Mouse (Mus musculus) liver, postnatal 0 days (tissue): ENCODE measurements around the gene Crb2. TPM values are rescaled to one million over a fixed set of nuclear protein-coding genes. Genes with fewer than 3 reads are reported as not detected.

ENCODE experiments used
- ATAC-seq: fragments of 200-750 bp; cut with Nextera tagmentation; 2 replicates; pipeline ENCODE4 v1.8.0; 2017; ENCODE audit warnings: mild to moderate bottlenecking, moderate library complexity
- DNase-seq: peaks from one replicate; pipeline ENCODE4 v3.0.0-alpha.2; 2016
- H3K27ac ChIP-seq: fragments of 300-500 bp; sonication (generic); 2 replicates; pipeline ENCODE4 v1.5.1; 2014; ENCODE audit warnings: antibody characterized with exemption, moderate library complexity, mild to moderate bottlenecking, low read depth
- H3K27me3 ChIP-seq: fragments of 300-500 bp; sonication (generic); 2 replicates; pipeline ENCODE4 v1.6.1; 2014; ENCODE audit warnings: low read length, control low read depth, mixed read lengths; ENCODE audit not compliant: insufficient read depth
- H3K36me3 ChIP-seq: fragments of 300-500 bp; sonication (generic); replicated peaks from 2 replicates; pipeline ENCODE4 v1.6.1; 2014; ENCODE audit warnings: mild to moderate bottlenecking, control low read depth, low read length, moderate library complexity, mixed read lengths; ENCODE audit not compliant: insufficient read depth
- H3K4me1 ChIP-seq: fragments of 300-500 bp; sonication (generic); 2 replicates; pipeline ENCODE4 v1.6.1; 2014; ENCODE audit warnings: antibody characterized with exemption, mild to moderate bottlenecking, control low read depth; ENCODE audit not compliant: insufficient read depth
- H3K4me2 ChIP-seq: fragments of 300-500 bp; sonication (generic); 2 replicates; pipeline ENCODE4 v1.6.1; 2014; ENCODE audit warnings: low read depth, mild to moderate bottlenecking, low read length, moderate library complexity, mixed read lengths
- H3K4me3 ChIP-seq: fragments of 300-500 bp; sonication (generic); 2 replicates; pipeline ENCODE4 v1.5.1; 2014; ENCODE audit warnings: low read depth, low read length
- H3K9ac ChIP-seq: fragments of 300-500 bp; sonication (generic); replicated peaks from 2 replicates; pipeline ENCODE4 v1.6.1; 2014; ENCODE audit warnings: mild to moderate bottlenecking, moderate library complexity
- H3K9me3 ChIP-seq: fragments of 300-500 bp; sonication (generic); 2 replicates; pipeline ENCODE4 v1.6.1; 2016; ENCODE audit warnings: mild to moderate bottlenecking, control low read depth, low read length, mixed read lengths
- CTCF ChIP-seq: sonication (generic); IDR thresholded peaks from 2 replicates; pipeline ENCODE4 v1.5.1; 2016; ENCODE audit warnings: antibody characterized with exemption, low read depth
- EP300 ChIP-seq: IDR thresholded peaks from 2 replicates; pipeline ENCODE4 v1.6.1; 2016; ENCODE audit warnings: antibody characterized with exemption, low read depth, mild to moderate bottlenecking
- WGBS: fragments of 180-500 bp; shearing (Covaris S2); extraction: QIAGEN DNeasy Blood & Tissue Kit; methylation state at CpG from one replicate; pipeline ENCODE4 v1.1.7; 2014; ENCODE audit not compliant: insufficient replicate concordance; 5-methylcytosine and 5-hydroxymethylcytosine counted together
- polyA plus RNA-seq: library from polyadenylated mRNA; unstranded; fragments of >200 nt; fragmentation: Nextera tagmentation; extraction: Ambion mirVana; gene quantifications from 2 replicates; pipeline ENCODE4 v1.2.1, GENCODE M21; 2015

Crb2 gene
- polyA plus RNA-seq, 1 experiment from 2014 or later, result 0.16 TPM

GRCm38 (mm10) chr2:37796021-37796420 lies 20.0 kb downstream of the Crb2 start:
- Histone ChIP-seq H3K4me3 (no peak overlapping the region), H3K4me1 (no peaks in the 10 kb centered on the region), H3K27ac (no peak overlapping the region), H3K9ac (no peak overlapping the region), H3K36me3 (no peaks in the 10 kb centered on the region), H3K27me3 (peaks cover 19% of the 10 kb centered on the region), H3K4me2 (no peak overlapping the region), H3K9me3 (no peaks in the 10 kb centered on the region)
- TF ChIP-seq EP300, result no peak
- no peak for TF ChIP-seq CTCF
- ATAC-seq, result no peak
- DNase-seq, result no peak
- WGBS, result 42% methylated on average over 1 of the region's 1 CpGs

- 73% methylated on average over 4 of the region's 4 CpGs for WGBS
- Histone ChIP-seq H3K9ac (no peak overlapping the region), H3K4me2 (no peak overlapping the region), H3K9me3 (no peaks in the 10 kb centered on the region), H3K4me3 (no peak overlapping the region), H3K27ac (no peak overlapping the region), H3K27me3 (peaks cover 19% of the 10 kb centered on the region), H3K36me3 (0 out of 2 replicates have a peak, but pooled peaks cover 2% of the 10 kb centered on the region), H3K4me1 (no peaks in the 10 kb centered on the region)
- no peak for TF ChIP-seq EP300
- TF ChIP-seq CTCF, result no peak
- ATAC-seq (no peak), DNase-seq (no peak)
Measured at GRCm38 (mm10) chr2:37797046-37797445, 21.0 kb downstream of the Crb2 start.

GRCm38 (mm10) chr2:37799137-37799536 lies 23.1 kb downstream of the Crb2 start:
- H3K36me3 ChIP-seq, result 0 out of 2 replicates have a peak, but pooled peaks cover 3% of the 10 kb centered on the region
- no peak for TF ChIP-seq EP300
- 0 out of 2 replicates have a peak, but pooled peaks cover 4% of the 10 kb centered on the region for H3K27me3 ChIP-seq
- H3K9ac ChIP-seq, result no peak overlapping the region
- no peak for ATAC-seq
- H3K4me2 ChIP-seq, result no peak overlapping the region
- H3K4me1 ChIP-seq, result no peaks in the 10 kb centered on the region
- H3K9me3 ChIP-seq, result no peaks in the 10 kb centered on the region
- WGBS, result 68% methylated on average over 6 of the region's 6 CpGs
- H3K27ac ChIP-seq, result no peak overlapping the region
- H3K4me3 ChIP-seq, result no peak overlapping the region
- DNase-seq, result no peak

GRCm38 (mm10) chr2:37801687-37802086 lies 25.6 kb downstream of the Crb2 start:
- no peak for TF ChIP-seq EP300
- no peak for TF ChIP-seq CTCF
- no peaks in the 10 kb centered on the region for H3K27me3 ChIP-seq
- 0 out of 2 replicates have a peak, but pooled peaks cover 8% of the 10 kb centered on the region for H3K36me3 ChIP-seq
- no peak for DNase-seq
- H3K27ac ChIP-seq, result no peak overlapping the region
- no peak for ATAC-seq
- no peak overlapping the region for H3K4me2 ChIP-seq
- H3K4me3 ChIP-seq, result no peak overlapping the region
- no peaks in the 10 kb centered on the region for H3K4me1 ChIP-seq
- no peak overlapping the region for H3K9ac ChIP-seq
- 80% methylated on average over 4 of the region's 4 CpGs for WGBS
- H3K9me3 ChIP-seq, result no peaks in the 10 kb centered on the region

GRCm38 (mm10) chr2:37802610-37803212 lies 26.7 kb downstream of the Crb2 start:
- no peaks in the 10 kb centered on the region for H3K4me1 ChIP-seq
- TF ChIP-seq EP300 (no peak), CTCF (peak; percentile 91)
- no peaks in the 10 kb centered on the region for H3K9me3 ChIP-seq
- WGBS, result 47% methylated on average over 4 of the region's 4 CpGs
- H3K4me3 ChIP-seq, result no peak overlapping the region
- DNase-seq (peak; percentile 69), ATAC-seq (peak; percentile 57; the same call in 1 of the 2 replicates)
- no peaks in the 10 kb centered on the region for H3K27me3 ChIP-seq
- H3K27ac ChIP-seq, result no peak overlapping the region
- H3K4me2 ChIP-seq, result no peak overlapping the region
- H3K9ac ChIP-seq, result no peak overlapping the region
- 0 out of 2 replicates have a peak, but pooled peaks cover 9% of the 10 kb centered on the region for H3K36me3 ChIP-seq

- Histone ChIP-seq H3K4me3 (no peak overlapping the region), H3K27ac (no peak overlapping the region), H3K9ac (no peak overlapping the region), H3K4me2 (no peak overlapping the region), H3K27me3 (no peaks in the 10 kb centered on the region), H3K36me3 (peaks cover 5% of the 10 kb centered on the region), H3K9me3 (no peaks in the 10 kb centered on the region), H3K4me1 (no peaks in the 10 kb centered on the region)
- ATAC-seq, result no peak
- WGBS, result 85% methylated on average over 2 of the region's 2 CpGs
- no peak for DNase-seq
- TF ChIP-seq EP300 (no peak), CTCF (no peak)
Measured at GRCm38 (mm10) chr2:37811682-37812081, 35.6 kb downstream of the Crb2 start.
